Mouse (Mus musculus): ENCODE measurements at regions not wholly inside any gene's neighbourhood (a gene's known extent, or its start where the extent isn't known, plus 50 kb on each side); places are given as distances from the start of the nearest gene placed in this dataset.

GRCm38 (mm10) chr6:117406312-117406595 is 237.9 kb downstream of the Cxcl12 start:
- intact Hi-C loops (cut with DNase I), result no loop called here

GRCm38 (mm10) chr6:117406757-117407156 is 238.4 kb downstream of the Cxcl12 start:
- no peak for DNase-seq (ENCODE audit: extremely low spot score in 1 of 2, low spot score in 2 of 2)
- intact Hi-C loops (cut with DNase I), result no loop called here

More at GRCm38 (mm10) chr6:117406312-117406595, 237.9 kb downstream of the Cxcl12 start:
- DNase-seq (ENCODE audit: extremely low spot score in 1 of 2, low spot score in 2 of 2), result no peak

- intact Hi-C loops (cut with DNase I), result no loop called here
- no peak for DNase-seq (ENCODE audit: extremely low spot score in 1 of 2, low spot score in 2 of 2)
These were observed 239.0 kb downstream of the Cxcl12 start for GRCm38 (mm10) chr6:117407206-117407858.

- intact Hi-C loops (cut with DNase I), result no loop called here
- DNase-seq (ENCODE audit: extremely low spot score in 1 of 2, low spot score in 2 of 2), result peak in 1 of 2 experiments; percentile 35
These were observed 239.6 kb downstream of the Cxcl12 start for GRCm38 (mm10) chr6:117407953-117408352.

GRCm38 (mm10) chr6:117408971-117409783 is 240.8 kb downstream of the Cxcl12 start:
- intact Hi-C loops (cut with DNase I), result no loop called here
- peak; percentile 23 to 45 for DNase-seq (ENCODE audit: extremely low spot score in 1 of 2, low spot score in 2 of 2)

- DNase-seq (ENCODE audit: extremely low spot score in 1 of 2, low spot score in 2 of 2), result no peak
- intact Hi-C loops (cut with DNase I), result no loop called here
These were observed 246.6 kb downstream of the Cxcl12 start for GRCm38 (mm10) chr6:117414926-117415325.

GRCm38 (mm10) chr6:117415901-117416300 is 247.6 kb downstream of the Cxcl12 start:
- intact Hi-C loops (cut with DNase I), result no loop called here
- no peak for DNase-seq (ENCODE audit: extremely low spot score in 1 of 2, low spot score in 2 of 2)

GRCm38 (mm10) chr6:117416461-117416860 is 248.1 kb downstream of the Cxcl12 start:
- DNase-seq (ENCODE audit: extremely low spot score in 1 of 2, low spot score in 2 of 2), result no peak
- intact Hi-C loops (cut with DNase I), result no loop called here

- intact Hi-C loops (cut with DNase I), result no loop called here
- DNase-seq (ENCODE audit: extremely low spot score in 1 of 2, low spot score in 2 of 2), result no peak
These were observed 254.7 kb downstream of the Cxcl12 start for GRCm38 (mm10) chr6:117422846-117423573.

GRCm38 (mm10) chr6:117426363-117426762 is 258.0 kb downstream of the Cxcl12 start:
- intact Hi-C loops (cut with DNase I), result no loop called here
- no peak for DNase-seq (ENCODE audit: extremely low spot score in 1 of 2, low spot score in 2 of 2)

GRCm38 (mm10) chr6:117427351-117428142 is 259.2 kb downstream of the Cxcl12 start:
- peak in 1 of 2 experiments; percentile 81 for DNase-seq (ENCODE audit: extremely low spot score in 1 of 2, low spot score in 2 of 2)
- intact Hi-C loops (cut with DNase I), result no loop called here

- intact Hi-C loops (cut with DNase I), result no loop called here
- DNase-seq (ENCODE audit: extremely low spot score in 1 of 2, low spot score in 2 of 2), result no peak
These were observed 260.1 kb downstream of the Cxcl12 start for GRCm38 (mm10) chr6:117428441-117428840.

- peak; percentile 19 to 61 for DNase-seq (ENCODE audit: extremely low spot score in 1 of 2, low spot score in 2 of 2)
- intact Hi-C loops (cut with DNase I), result no loop called here
These were observed 262.8 kb downstream of the Cxcl12 start for GRCm38 (mm10) chr6:117430876-117431781.

- intact Hi-C loops (cut with DNase I), result no loop called here
- DNase-seq (ENCODE audit: extremely low spot score in 1 of 2, low spot score in 2 of 2), result no peak
These were observed 268.5 kb downstream of the Cxcl12 start for GRCm38 (mm10) chr6:117436851-117437250.

- intact Hi-C loops (cut with DNase I), result no loop called here
- peak in 1 of 2 experiments; percentile 81 for DNase-seq (ENCODE audit: extremely low spot score in 1 of 2, low spot score in 2 of 2)
These were observed 269.2 kb downstream of the Cxcl12 start for GRCm38 (mm10) chr6:117437411-117438101.

GRCm38 (mm10) chr6:117448652-117449051 is 280.3 kb downstream of the Cxcl12 start:
- DNase-seq (ENCODE audit: extremely low spot score in 1 of 2, low spot score in 2 of 2), result no peak
- intact Hi-C loops (cut with DNase I), result no loop called here

GRCm38 (mm10) chr6:117451001-117451400 is 282.7 kb downstream of the Cxcl12 start:
- DNase-seq (ENCODE audit: extremely low spot score in 1 of 2, low spot score in 2 of 2), result no peak
- intact Hi-C loops (cut with DNase I), result no loop called here
